Mouse (Mus musculus) ES-E14 (cell line): ENCODE results near the gene Armc7.
"Not testable (repeated sequence)": the region's sequence is repeated elsewhere in the genome, so short reads cannot be mapped to it uniquely, and the experiment has no call there.

ENCODE experiments used
- CHD2 ChIP-seq: IDR thresholded peaks from 2 replicates; pipeline ENCODE4 v1.6.1; 2014; ENCODE audit warnings: mild to moderate bottlenecking, low read depth, low read length, inconsistent platforms
- HCFC1 ChIP-seq: IDR thresholded peaks from 2 replicates; pipeline ENCODE4 v1.6.1; 2012; ENCODE audit warnings: low read length, inconsistent platforms, borderline replicate concordance; ENCODE audit not compliant: insufficient read depth
- MAFK ChIP-seq: IDR thresholded peaks from 2 replicates; pipeline ENCODE4 v1.6.1; 2014; ENCODE audit warnings: mild to moderate bottlenecking, low read depth, low read length, inconsistent platforms; ENCODE audit not compliant: insufficient read depth

DNA sequence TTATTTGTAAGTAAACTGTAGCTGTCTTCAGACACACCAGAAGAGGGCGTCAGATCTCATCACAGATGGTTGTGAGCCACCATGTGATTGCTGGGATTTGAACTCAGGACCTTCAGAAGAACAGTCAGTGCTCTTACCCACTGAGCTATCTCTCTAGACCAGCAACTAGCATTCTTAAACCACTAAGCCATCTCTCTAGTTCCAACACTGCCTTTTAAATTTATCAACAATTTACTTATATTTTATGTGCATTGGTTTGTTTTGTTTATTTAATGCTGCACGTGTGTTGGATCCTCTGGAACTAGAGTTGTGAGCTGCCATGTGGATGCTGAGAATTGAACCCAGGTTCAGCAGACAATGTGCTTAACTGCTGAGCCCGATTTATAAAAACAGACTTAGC lies 51.0 kb downstream of the Armc7 start:
- TF ChIP-seq MAFK, HCFC1, CHD2: not testable (repeated sequence)
